Mouse (Mus musculus) urinary bladder, postnatal 36 days (tissue): ENCODE results near the gene Tuba4a.
A peak's percentile ranks its signal among the peaks of the same experiment; 100 is the strongest.
"Not testable (repeated sequence)": the region's sequence is repeated elsewhere in the genome, so short reads cannot be mapped to it uniquely, and the experiment has no call there.

Source experiments
- DNase-seq, 2 experiments: peaks; one replicate each; pipeline ENCODE4 v3.0.0; 2022; ENCODE audit warnings: low spot score in 2 of 2, mixed read lengths in 1 of 2

The Tuba4a gene

GRCm38 (mm10) chr1:75236117-75237050 lies 16.7 kb upstream of the Tuba4a start, which contains the start of gene Dnajb2:
Dnajb2 (plus strand) TSS chr1:75236406.
- DNase-seq, result peak; percentile 84 to 89

DNA sequence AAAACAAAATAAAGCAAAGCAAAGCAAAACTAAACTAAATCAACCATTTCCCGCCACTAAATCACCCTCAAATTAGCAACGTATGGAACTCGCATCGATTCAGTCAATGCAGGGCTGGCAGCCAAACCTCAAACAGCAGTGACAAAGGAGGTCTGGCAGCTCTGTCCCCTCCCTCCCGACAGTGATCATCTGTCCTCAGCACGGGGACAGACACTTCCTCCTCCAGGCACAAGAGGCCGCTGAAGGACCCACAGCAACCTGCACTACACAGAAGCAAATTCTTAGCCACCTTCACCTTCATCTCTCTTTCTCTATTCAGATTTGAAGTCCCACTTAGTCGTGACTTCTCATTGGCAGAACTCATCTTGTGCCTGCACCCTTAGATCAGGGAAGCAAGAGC lies 14.9 kb upstream of the Tuba4a start:
- peak; percentile 37 to 59 for DNase-seq

DNA sequence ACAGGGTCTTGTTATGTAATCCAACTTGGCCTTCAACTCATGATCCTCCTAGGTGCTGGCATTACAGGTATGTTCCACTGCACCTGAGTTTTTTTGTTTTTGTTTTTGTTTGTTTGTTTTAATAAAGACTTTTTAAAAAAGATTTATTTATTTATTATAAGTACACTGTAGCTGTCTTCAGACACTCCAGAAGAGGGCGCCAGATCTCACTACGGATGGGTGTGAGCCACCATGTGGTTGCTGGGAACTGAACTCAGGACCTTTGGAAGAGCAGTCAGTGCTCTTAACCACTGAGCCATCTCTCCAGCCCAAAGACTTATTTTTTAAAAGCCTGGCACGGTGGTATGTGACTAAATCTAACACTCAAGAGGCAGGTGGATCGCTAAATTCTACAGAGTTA lies 12.8 kb upstream of the Tuba4a start:
- DNase-seq, result not testable (repeated sequence)

- no peak for DNase-seq
Measured at GRCm38 (mm10) chr1:75231664-75232152, 12.0 kb upstream of the Tuba4a start, which contains the start of gene A630095N17Rik. A630095N17Rik (minus strand) TSS chr1:75232102.

DNA sequence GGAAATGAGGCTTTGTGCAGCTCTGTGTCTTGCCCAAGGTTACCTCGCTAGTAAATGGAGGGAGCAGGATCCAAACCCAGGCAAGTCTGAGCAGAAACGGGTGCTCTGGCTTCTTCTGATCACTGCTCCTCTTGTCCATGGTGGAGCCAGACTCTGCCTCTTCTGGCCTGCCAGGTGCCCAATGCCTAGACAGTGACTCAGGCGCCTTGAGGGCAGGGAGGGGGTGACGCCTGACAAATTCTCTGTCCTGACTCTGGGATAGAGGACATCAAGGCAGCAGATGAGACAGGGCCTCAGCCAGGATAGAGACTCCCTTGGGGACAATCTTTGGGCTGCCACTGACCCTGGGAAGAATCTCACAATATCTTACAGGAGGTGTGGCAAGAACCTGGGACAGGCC lies 11.6 kb upstream of the Tuba4a start:
- DNase-seq, result no peak

DNA sequence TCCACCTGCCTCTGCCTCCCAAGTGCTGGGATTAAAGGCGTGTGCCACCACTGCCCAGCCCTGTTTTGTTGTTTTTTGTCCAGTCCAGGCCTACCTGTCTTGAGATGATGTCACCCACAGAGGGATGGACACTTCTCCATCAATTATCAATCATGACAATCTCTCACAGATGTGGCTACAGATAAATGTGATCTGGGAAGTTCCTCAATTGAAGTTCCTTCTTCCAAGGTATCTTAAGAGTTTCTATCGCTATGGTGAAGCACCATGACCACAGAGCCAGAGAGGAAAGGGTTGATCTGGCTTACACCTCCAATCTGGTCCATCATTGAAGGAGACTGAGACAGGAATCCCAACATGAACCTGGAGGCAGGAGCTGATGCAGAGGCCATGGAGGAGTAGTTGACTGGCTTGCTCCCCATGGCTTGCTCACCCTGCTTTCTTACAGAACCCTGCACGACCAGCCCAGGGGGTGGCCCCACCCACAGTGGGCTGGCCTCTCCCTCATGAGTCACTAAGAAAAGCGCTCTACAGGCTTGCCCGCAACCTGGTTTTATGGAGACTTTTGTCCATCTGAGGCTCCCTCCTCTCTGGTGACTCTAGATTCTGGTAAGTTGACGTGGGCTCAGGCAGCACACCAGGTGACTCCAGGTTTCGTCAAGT lies 10.8 kb upstream of the Tuba4a start:
- DNase-seq, result peak; percentile 46 to 48

GRCm38 (mm10) chr1:75229158-75229557 lies 9.5 kb upstream of the Tuba4a start:
- DNase-seq, result no peak

- no peak for DNase-seq
Measured at GRCm38 (mm10) chr1:75227653-75228052, 8.0 kb upstream of the Tuba4a start.

DNA sequence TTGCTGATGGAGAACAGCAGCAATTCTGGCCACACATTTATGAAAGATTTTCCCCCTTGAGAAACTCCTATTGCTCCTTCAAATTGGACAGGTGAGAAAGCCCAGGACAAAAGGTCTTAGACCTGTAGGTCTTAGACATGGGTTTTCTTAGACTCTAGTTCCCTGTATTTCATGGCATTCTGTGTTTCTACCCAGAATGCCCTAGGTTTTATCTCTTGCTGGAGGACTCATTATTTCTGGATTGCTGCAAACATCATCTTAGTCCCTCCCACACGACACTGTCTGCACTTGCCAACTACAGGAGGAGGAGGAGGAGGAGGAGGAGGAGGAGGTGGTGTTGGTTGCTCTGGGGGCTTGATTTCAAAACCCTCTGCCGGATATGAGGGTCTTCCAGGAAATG lies 6.5 kb upstream of the Tuba4a start:
- no peak for DNase-seq

GRCm38 (mm10) chr1:75225473-75225872 lies 5.8 kb upstream of the Tuba4a start:
- DNase-seq, result no peak

- DNase-seq, result no peak
Measured at GRCm38 (mm10) chr1:75223532-75223931, 3.9 kb upstream of the Tuba4a start.

- DNase-seq, result no peak
Measured at GRCm38 (mm10) chr1:75222926-75223325, 3.3 kb upstream of the Tuba4a start.

GRCm38 (mm10) chr1:75221538-75221937 lies 1.9 kb upstream of the Tuba4a start:
- no peak for DNase-seq

DNA sequence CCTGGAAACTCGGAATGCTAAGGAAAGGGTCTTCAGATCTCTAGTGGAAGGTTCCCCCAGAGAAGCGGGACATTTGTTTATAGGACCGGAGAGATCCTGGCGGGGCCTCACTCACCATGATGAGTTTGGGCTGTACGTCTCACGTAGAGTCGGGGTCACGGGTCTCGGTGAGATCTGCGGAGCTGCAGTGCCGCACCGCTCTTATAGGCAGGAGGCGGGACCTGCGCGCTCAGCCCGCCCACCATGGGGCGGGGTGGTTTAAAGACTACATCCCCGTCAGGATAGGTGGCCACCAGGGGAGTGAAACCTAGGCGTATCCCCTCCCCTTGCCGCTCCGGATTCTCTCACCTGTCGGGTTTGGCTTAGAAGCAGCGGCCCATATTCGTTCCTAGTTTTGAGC lies 587 bp downstream of the Tuba4a start:
- peak; percentile 91 to 95 for DNase-seq

GRCm38 (mm10) chr1:75218227-75219001 lies 1.3 kb downstream of the Tuba4a start:
- peak in 1 of 2 experiments; percentile 37 for DNase-seq

GRCm38 (mm10) chr1:75217893-75218226 lies 1.8 kb downstream of the Tuba4a start:
- DNase-seq, result no peak

GRCm38 (mm10) chr1:75216797-75217585 lies 2.7 kb downstream of the Tuba4a start:
- no peak for DNase-seq

- no peak for DNase-seq
Measured at GRCm38 (mm10) chr1:75215785-75216184, 3.9 kb downstream of the Tuba4a start.

GRCm38 (mm10) chr1:75214886-75215285 lies 4.8 kb downstream of the Tuba4a start:
- DNase-seq, result peak in 1 of 2 experiments; percentile 56

DNA sequence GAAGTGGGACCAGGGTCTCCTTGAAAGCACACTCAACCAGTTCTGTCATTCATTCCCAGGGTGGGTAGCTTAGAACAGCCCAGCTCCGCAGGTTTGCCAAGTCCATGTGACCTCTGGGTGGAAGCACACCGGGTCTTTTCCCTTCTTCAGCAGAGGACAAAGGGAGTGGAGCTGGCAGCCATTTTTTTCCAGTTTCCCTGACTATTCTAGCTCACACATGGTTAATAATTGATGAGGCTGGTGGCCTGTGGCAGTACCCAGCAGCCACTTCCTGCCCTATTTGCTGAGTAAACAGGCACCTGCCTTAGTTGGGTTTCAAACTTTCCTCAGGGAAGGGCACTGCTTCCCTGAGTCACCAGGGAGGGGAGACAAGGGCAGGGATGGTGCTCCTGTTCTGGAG lies 5.2 kb downstream of the Tuba4a start:
- no peak for DNase-seq

DNA sequence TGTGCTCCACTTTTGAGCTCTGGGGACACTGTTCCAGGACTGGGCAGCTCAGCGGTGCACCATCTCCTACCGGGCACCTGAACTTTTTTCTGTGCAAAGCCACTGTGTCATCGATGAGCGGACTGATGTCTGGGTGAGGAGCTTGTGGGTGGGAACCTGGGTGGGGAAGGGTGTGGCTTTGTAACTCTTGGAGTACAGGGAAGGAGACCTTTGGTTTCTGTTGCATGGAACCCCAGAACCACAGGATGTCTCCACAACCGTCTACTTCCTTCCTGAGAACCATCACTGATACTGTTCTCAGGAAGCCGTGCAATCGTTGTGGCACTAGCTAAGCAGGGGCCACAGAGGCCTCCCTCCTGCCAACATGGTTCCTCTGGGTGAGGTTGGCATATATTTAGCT lies 6.6 kb downstream of the Tuba4a start:
- no peak for DNase-seq
